Mouse (Mus musculus) cortical plate, adult 2 months (tissue): ENCODE measurements around the gene Mier1.

ENCODE experiments used
- CTCF ChIP-seq: fragments of 200-500 bp; IDR thresholded peaks from 2 replicates; pipeline ENCODE4 v1.5.1; 2011; ENCODE audit warnings: mild to moderate bottlenecking, control low read depth, low read length; ENCODE audit not compliant: insufficient read depth; ENCODE audit errors: extremely low read depth
- POLR2A ChIP-seq: fragments of 200-500 bp; IDR thresholded peaks from 2 replicates; pipeline ENCODE4 v1.6.1; 2011; ENCODE audit warnings: mild to moderate bottlenecking, low read length, control low read depth; ENCODE audit not compliant: insufficient read depth; ENCODE audit errors: extremely low read depth

- TF ChIP-seq CTCF (no peak), POLR2A (no peak)
Observed at GRCm38 (mm10) chr4:103203646-103204045, 89.5 kb downstream of the Mier1 start.
